Mouse (Mus musculus): ENCODE measurements at regions not wholly inside any gene's neighbourhood (a gene's known extent, or its start where the extent isn't known, plus 50 kb on each side); places are given as distances from the start of the nearest gene placed in this dataset.

- TF ChIP-seq GATA1 (IDR thresholded peaks at IDR 0.05; ENCODE audit: borderline replicate concordance, low read length) (no peak), FLI1 (IDR thresholded peaks at IDR 0.05; ENCODE audit: low read length) (no peak)
- Histone ChIP-seq H3K9me3 (no peaks in the 10 kb centered on the region), H3K27me3 (replicated peaks) (peaks cover 14% of the 10 kb centered on the region), H3K4me1 (peaks cover 7% of the 10 kb centered on the region), H3K36me3 (replicated peaks; ENCODE audit: low read length) (no peaks in the 10 kb centered on the region), H3K4me3 (replicated peaks) (no peak overlapping the region)
Measured at GRCm38 (mm10) chr6:31333228-31333922, 65.2 kb upstream of the Mkln1 start.

GRCm38 (mm10) chr6:31334086-31334485, 64.4 kb upstream of the Mkln1 start:
- TF ChIP-seq GATA1 (IDR thresholded peaks at IDR 0.05; ENCODE audit: borderline replicate concordance, low read length), result no peak
- TF ChIP-seq FLI1 (IDR thresholded peaks at IDR 0.05; ENCODE audit: low read length), result no peak
- Histone ChIP-seq H3K27me3 (replicated peaks) (peaks cover 14% of the 10 kb centered on the region), H3K9me3 (no peaks in the 10 kb centered on the region), H3K4me3 (replicated peaks) (no peak overlapping the region), H3K36me3 (replicated peaks; ENCODE audit: low read length) (no peaks in the 10 kb centered on the region), H3K4me1 (peaks cover 12% of the 10 kb centered on the region)

DNA sequence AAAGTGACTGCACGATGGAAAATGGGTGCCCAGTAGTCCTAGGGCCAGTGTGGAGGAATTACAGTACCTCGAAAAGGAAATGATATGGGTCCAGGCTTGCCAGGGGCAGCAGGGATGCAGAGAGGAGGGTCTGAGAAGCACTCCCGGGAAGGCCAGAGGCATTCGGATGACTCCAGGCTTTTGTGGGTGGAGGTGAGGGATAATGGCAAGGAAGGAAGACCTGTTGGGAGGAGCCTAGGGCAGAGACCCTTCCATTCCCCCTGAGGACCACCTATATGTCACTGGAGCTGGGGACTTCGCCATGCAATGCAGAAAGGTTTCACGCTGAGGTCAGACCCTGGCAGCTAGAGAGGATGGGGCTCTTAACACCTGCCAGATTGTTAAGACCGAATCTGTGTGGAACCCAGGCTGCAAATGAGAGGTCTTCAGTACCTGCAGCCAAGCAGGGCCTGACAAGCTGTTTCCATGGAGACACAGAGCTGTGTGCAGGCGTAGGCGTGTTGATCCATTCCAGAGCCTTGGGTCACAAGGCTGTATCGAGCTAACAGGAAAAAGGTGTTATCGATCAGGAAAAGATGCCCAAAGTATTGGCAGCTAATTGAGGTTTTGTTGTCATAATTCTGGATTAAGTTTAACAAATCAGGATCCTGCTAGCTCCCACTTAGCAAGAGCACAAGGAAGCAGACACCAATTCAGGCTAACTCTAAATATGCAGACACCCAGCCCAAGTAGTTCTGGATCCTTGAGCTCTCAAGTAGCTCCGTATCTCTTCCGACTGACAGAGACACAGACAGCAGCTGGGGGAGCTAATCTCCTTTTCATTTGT, 59.2 kb upstream of the Mkln1 start:
- peaks cover 8% of the 10 kb centered on the region for H3K36me3 ChIP-seq (replicated peaks; ENCODE audit: low read length)
- H3K9me3 ChIP-seq, result peaks cover 7% of the 10 kb centered on the region
- no peak overlapping the region for H3K4me3 ChIP-seq (replicated peaks)
- peaks cover 41% of the 10 kb centered on the region for H3K4me1 ChIP-seq
- TF ChIP-seq GATA1 (IDR thresholded peaks at IDR 0.05; ENCODE audit: borderline replicate concordance, low read length) (no peak), FLI1 (IDR thresholded peaks at IDR 0.05; ENCODE audit: low read length) (no peak)
- peaks cover 3% of the 10 kb centered on the region for H3K27me3 ChIP-seq (replicated peaks)

DNA sequence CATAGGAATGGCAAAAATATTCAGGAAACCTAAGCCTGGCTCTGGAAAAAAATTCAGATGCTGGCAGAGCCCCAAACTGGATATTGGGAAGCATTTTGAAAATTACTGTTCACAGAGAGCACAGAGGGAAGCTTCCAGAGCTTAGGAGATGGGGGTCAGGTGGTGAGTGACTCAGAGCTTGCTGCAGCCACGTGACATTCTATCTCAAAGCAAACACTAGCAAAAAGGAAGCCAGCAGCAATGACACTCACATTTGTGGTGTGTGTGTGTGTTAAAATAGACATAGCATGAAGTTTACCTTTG, 58.6 kb upstream of the Mkln1 start:
- Histone ChIP-seq H3K9me3 (peaks cover 7% of the 10 kb centered on the region), H3K27me3 (replicated peaks) (peaks cover 3% of the 10 kb centered on the region), H3K4me3 (replicated peaks) (no peak overlapping the region), H3K4me1 (peaks cover 41% of the 10 kb centered on the region), H3K36me3 (replicated peaks; ENCODE audit: low read length) (peaks cover 8% of the 10 kb centered on the region)
- TF ChIP-seq FLI1 (IDR thresholded peaks at IDR 0.05; ENCODE audit: low read length) (no peak), GATA1 (IDR thresholded peaks at IDR 0.05; ENCODE audit: borderline replicate concordance, low read length) (no peak)

DNA sequence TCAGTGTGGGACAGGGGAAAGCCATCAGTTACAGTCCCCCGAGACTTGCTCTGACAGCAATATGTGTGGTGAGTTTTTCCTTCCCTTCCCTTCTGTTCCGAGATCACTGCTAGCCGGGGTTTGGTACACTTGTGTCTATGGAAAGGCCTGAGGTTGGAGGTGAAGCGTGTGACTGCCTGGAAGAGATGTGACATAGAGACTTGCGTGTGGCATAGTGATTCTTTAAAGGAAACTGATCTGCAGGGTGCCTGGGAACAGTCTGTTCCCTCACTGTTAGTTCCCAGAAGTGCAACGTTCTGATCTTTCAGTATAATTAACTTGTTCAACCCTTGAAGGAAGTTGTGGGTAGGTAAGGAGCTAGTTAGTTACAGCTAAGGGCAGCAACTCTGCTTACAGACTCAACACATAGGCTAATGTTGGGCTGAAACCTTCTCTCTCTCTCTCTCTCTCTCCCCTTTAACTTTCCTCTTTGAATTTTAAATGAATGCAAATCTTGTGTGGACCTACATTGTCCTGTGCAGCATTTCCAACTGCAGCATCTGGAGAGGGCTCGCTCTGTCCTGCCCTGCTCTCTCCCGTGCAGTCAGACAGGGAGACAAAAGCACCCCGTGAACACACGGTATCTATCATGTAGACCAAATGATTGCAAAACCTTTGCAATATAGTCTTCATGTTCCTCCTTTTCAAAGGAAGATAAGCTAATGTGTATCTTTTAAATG, 53.0 kb upstream of the Mkln1 start:
- H3K27me3 ChIP-seq (replicated peaks), result peaks cover 4% of the 10 kb centered on the region
- H3K36me3 ChIP-seq (replicated peaks; ENCODE audit: low read length), result peaks cover 8% of the 10 kb centered on the region
- no peak overlapping the region for H3K4me3 ChIP-seq (replicated peaks)
- H3K4me1 ChIP-seq, result peaks cover 21% of the 10 kb centered on the region
- peaks cover 7% of the 10 kb centered on the region for H3K9me3 ChIP-seq
- TF ChIP-seq FLI1 (IDR thresholded peaks at IDR 0.05; ENCODE audit: low read length) (no peak), GATA1 (IDR thresholded peaks at IDR 0.05; ENCODE audit: borderline replicate concordance, low read length) (no peak)

GRCm38 (mm10) chr6:31348333-31348732, 50.2 kb upstream of the Mkln1 start:
- Histone ChIP-seq H3K27me3 (replicated peaks) (peaks cover 9% of the 10 kb centered on the region), H3K4me3 (replicated peaks) (no peak overlapping the region), H3K36me3 (replicated peaks; ENCODE audit: low read length) (no peaks in the 10 kb centered on the region), H3K4me1 (peaks cover 10% of the 10 kb centered on the region), H3K9me3 (no peaks in the 10 kb centered on the region)
- TF ChIP-seq GATA1 (IDR thresholded peaks at IDR 0.05; ENCODE audit: borderline replicate concordance, low read length), result no peak
- no peak for TF ChIP-seq FLI1 (IDR thresholded peaks at IDR 0.05; ENCODE audit: low read length)

All from megakaryocyte, embryonic 14.5 days (primary cell).